Mouse (Mus musculus) limb, embryonic 11.5 days (tissue): ENCODE data around the gene Krt76. TPM values are rescaled to one million over a fixed set of nuclear protein-coding genes. Genes with fewer than 3 reads are reported as not detected.

Source experiments
- ATAC-seq: fragments of 200-750 bp; cut with Nextera tagmentation; 2 replicates; pipeline ENCODE4 v1.8.0; 2017; ENCODE audit warnings: low read depth; ENCODE audit not compliant: insufficient number of reproducible peaks, low FRiP score, low TSS enrichment
- DNase-seq: peaks from one replicate; pipeline ENCODE4 v3.0.0-alpha.2; 2015; ENCODE audit warnings: low spot score
- H3K27ac ChIP-seq: fragments of 300-500 bp; sonication (generic); replicated peaks from 2 replicates; pipeline ENCODE4 v1.5.1; 2014; ENCODE audit warnings: low read depth, mild to moderate bottlenecking, low read length
- H3K27me3 ChIP-seq: fragments of 300-500 bp; sonication (generic); 2 replicates; pipeline ENCODE4 v1.6.1; 2014; ENCODE audit warnings: mild to moderate bottlenecking, low read length, mixed read lengths; ENCODE audit not compliant: control insufficient read depth, insufficient read depth
- H3K36me3 ChIP-seq: fragments of 300-500 bp; sonication (generic); 2 replicates; pipeline ENCODE4 v1.6.1; 2014; ENCODE audit warnings: mild to moderate bottlenecking, low read length, moderate library complexity, mixed read lengths; ENCODE audit not compliant: control insufficient read depth, insufficient read depth
- H3K4me1 ChIP-seq: fragments of 300-500 bp; sonication (generic); 2 replicates; pipeline ENCODE4 v1.6.1; 2014; ENCODE audit warnings: low read length, mixed read lengths; ENCODE audit not compliant: control insufficient read depth, insufficient read depth
- H3K4me2 ChIP-seq: fragments of 300-500 bp; sonication (generic); 2 replicates; pipeline ENCODE4 v1.6.1; 2014; ENCODE audit warnings: low read depth, mild to moderate bottlenecking, moderate library complexity; ENCODE audit not compliant: severe bottlenecking
- H3K4me3 ChIP-seq: fragments of 300-500 bp; sonication (generic); 2 replicates; pipeline ENCODE4 v1.5.1; 2014; ENCODE audit warnings: low read depth, low read length
- H3K9ac ChIP-seq: fragments of 300-500 bp; sonication (generic); 2 replicates; pipeline ENCODE4 v1.6.1; 2014; ENCODE audit warnings: mild to moderate bottlenecking, low read length
- H3K9me3 ChIP-seq: fragments of 300-500 bp; sonication (generic); 2 replicates; pipeline ENCODE4 v1.6.1; 2016; ENCODE audit warnings: low read length; ENCODE audit not compliant: control insufficient read depth
- WGBS: fragments of 180-500 bp; shearing (Covaris S2); extraction: QIAGEN DNeasy Blood & Tissue Kit; methylation state at CpG from one replicate; pipeline ENCODE4 v1.1.7; 2014; 5-methylcytosine and 5-hydroxymethylcytosine counted together
- polyA plus RNA-seq: library from polyadenylated mRNA; unstranded; fragments of >200 nt; fragmentation: Nextera tagmentation; extraction: Ambion mirVana; gene quantifications from 2 replicates; pipeline ENCODE4 v1.2.1, GENCODE M21; 2014

Gene Krt76
- polyA plus RNA-seq, 1 experiment from 2014 or later, result not detected

GRCm38 (mm10) chr15:101925041-101925440 is 32.3 kb upstream of the Krt76 start:
- 73% methylated on average over 1 of the region's 1 CpGs for WGBS

GRCm38 (mm10) chr15:101924635-101925034 is 31.9 kb upstream of the Krt76 start, which contains the start of gene Krt4:
Gene Krt4 (minus strand): TSS chr15:101924735.
- H3K4me1 ChIP-seq, result peaks cover 2% of the 10 kb centered on the region; the same call in 1 of the 2 replicates
- WGBS, result 79% methylated on average over 11 of the region's 11 CpGs
- no peak within 1 kb of the TSS for H3K27ac ChIP-seq
- H3K9ac ChIP-seq, result no peak within 1 kb of the TSS
- H3K9me3 ChIP-seq, result no peaks in the 10 kb centered on the region
- H3K27me3 ChIP-seq, result 0 out of 2 replicates have a peak, but pooled peaks cover 2% of the 10 kb centered on the region
- no peak within 1 kb of the TSS for H3K4me2 ChIP-seq
- ATAC-seq, result no peak
- H3K4me3 ChIP-seq, result no peak within 1 kb of the TSS
- DNase-seq, result no peak
- no peaks in the 10 kb centered on the region for H3K36me3 ChIP-seq

More at GRCm38 (mm10) chr15:101925041-101925440, 32.3 kb upstream of the Krt76 start:
- no peak overlapping the region for H3K27ac ChIP-seq
- ATAC-seq (no peak), DNase-seq (no peak)
- no peaks in the 10 kb centered on the region for H3K36me3 ChIP-seq
- no peak overlapping the region for H3K9ac ChIP-seq
- 0 out of 2 replicates have a peak, but pooled peaks cover 2% of the 10 kb centered on the region for H3K27me3 ChIP-seq
- H3K4me3 ChIP-seq, result no peak overlapping the region
- H3K4me1 ChIP-seq, result peaks cover 4% of the 10 kb centered on the region; the same call in 1 of the 2 replicates
- no peaks in the 10 kb centered on the region for H3K9me3 ChIP-seq
- no peak overlapping the region for H3K4me2 ChIP-seq

DNA sequence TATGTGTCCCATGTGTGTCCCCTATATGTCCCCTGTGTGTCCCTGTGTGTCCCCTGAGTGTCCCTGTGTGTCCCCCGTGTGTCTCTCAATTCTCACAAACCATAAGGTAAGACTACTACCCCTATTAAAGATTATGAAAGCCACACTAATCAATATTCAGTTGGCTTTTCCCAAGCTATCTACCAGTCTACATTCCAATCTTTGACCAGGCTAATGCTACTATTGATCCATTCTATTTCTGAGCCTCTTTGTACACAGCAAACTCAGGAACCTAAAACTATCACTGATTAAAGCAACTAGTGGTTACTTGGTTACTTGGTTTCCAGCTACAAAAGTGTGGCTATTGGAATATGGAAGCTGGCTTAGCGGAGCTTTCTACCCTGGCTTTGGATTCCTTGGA is 29.6 kb upstream of the Krt76 start:
- H3K27me3 ChIP-seq, result no peaks in the 10 kb centered on the region
- H3K4me3 ChIP-seq, result no peak overlapping the region
- no peaks in the 10 kb centered on the region for H3K36me3 ChIP-seq
- no peak overlapping the region for H3K27ac ChIP-seq
- no peak for ATAC-seq
- no peak overlapping the region for H3K9ac ChIP-seq
- H3K4me2 ChIP-seq, result no peak overlapping the region
- 88% methylated on average over 2 of the region's 2 CpGs for WGBS
- no peak for DNase-seq
- no peaks in the 10 kb centered on the region for H3K4me1 ChIP-seq
- no peaks in the 10 kb centered on the region for H3K9me3 ChIP-seq

- Histone ChIP-seq H3K4me2 (no peak overlapping the region), H3K4me1 (no peaks in the 10 kb centered on the region), H3K4me3 (no peak overlapping the region), H3K36me3 (no peaks in the 10 kb centered on the region), H3K9ac (no peak overlapping the region), H3K9me3 (no peaks in the 10 kb centered on the region), H3K27ac (no peak overlapping the region), H3K27me3 (no peaks in the 10 kb centered on the region)
- 71% methylated on average over 2 of the region's 2 CpGs for WGBS
- no peak for DNase-seq
- ATAC-seq, result no peak
These were observed 23.4 kb upstream of the Krt76 start for GRCm38 (mm10) chr15:101916072-101916471.

DNA sequence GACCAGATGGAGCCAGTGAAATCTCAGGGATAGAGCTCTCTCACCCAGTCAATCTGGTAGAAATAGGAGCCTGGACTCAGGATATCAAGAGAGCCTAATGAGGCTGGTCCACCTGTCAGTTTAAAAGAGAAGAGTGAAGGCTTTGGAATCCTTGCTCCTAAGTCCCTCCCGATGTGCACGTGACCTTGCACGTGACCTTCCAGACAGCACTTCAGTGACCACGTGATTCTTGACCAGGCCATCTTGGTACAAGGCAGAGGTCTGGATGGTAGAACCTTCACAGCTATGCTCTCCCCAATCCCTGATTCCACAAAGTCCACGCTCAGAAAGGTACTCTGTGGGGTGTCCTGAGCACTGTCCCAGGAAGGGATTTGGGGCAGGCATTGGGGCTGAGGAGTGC is 12.1 kb upstream of the Krt76 start:
- Histone ChIP-seq H3K4me2 (no peak overlapping the region), H3K9ac (no peak overlapping the region), H3K4me1 (no peaks in the 10 kb centered on the region), H3K27me3 (no peaks in the 10 kb centered on the region), H3K9me3 (no peaks in the 10 kb centered on the region), H3K4me3 (no peak overlapping the region), H3K27ac (no peak overlapping the region), H3K36me3 (no peaks in the 10 kb centered on the region)
- ATAC-seq (no peak), DNase-seq (no peak)
- 85% methylated on average over 5 of the region's 5 CpGs for WGBS

GRCm38 (mm10) chr15:101902171-101903149 is 9.7 kb upstream of the Krt76 start:
- Histone ChIP-seq H3K36me3 (no peaks in the 10 kb centered on the region), H3K9me3 (no peaks in the 10 kb centered on the region), H3K4me2 (no peak overlapping the region), H3K4me1 (no peaks in the 10 kb centered on the region), H3K27ac (no peak overlapping the region), H3K9ac (no peak overlapping the region), H3K27me3 (no peaks in the 10 kb centered on the region), H3K4me3 (no peak overlapping the region)
- no peak for DNase-seq
- 68% methylated on average over 12 of the region's 12 CpGs for WGBS
- no peak for ATAC-seq

DNA sequence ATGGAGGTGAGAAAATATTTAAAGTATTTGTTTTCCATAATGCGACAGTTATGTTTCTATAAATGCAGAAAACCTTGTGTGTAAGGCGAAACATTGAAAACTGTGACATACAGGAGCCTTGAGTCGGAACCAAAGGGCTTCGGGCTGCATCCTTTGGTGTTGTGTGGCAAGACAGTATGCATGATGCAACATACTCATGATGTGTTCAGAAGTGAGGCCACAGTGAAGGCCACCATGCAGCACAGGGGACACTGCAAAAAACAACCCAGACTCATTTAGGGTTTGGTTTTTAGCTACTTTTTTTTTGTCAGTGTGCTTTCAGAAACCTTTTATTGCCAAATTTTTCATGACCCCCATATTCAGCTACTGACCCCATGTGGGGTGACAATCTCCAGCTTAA is 2.5 kb upstream of the Krt76 start:
- Histone ChIP-seq H3K4me3 (no peak overlapping the region), H3K27ac (no peak overlapping the region), H3K27me3 (no peaks in the 10 kb centered on the region), H3K9me3 (no peaks in the 10 kb centered on the region), H3K36me3 (no peaks in the 10 kb centered on the region), H3K4me2 (no peak overlapping the region), H3K4me1 (no peaks in the 10 kb centered on the region), H3K9ac (no peak overlapping the region)
- DNase-seq (no peak), ATAC-seq (no peak)
- WGBS, result 90% methylated on average over 4 of the region's 4 CpGs

- no peak overlapping the region for H3K4me2 ChIP-seq
- H3K36me3 ChIP-seq, result no peaks in the 10 kb centered on the region
- H3K9ac ChIP-seq, result no peak overlapping the region
- ATAC-seq, result no peak
- H3K4me1 ChIP-seq, result no peaks in the 10 kb centered on the region
- H3K9me3 ChIP-seq, result no peaks in the 10 kb centered on the region
- no peaks in the 10 kb centered on the region for H3K27me3 ChIP-seq
- H3K27ac ChIP-seq, result no peak overlapping the region
- peak; percentile 66 for DNase-seq
- WGBS, result 17% methylated on average over 11 of the region's 11 CpGs
- H3K4me3 ChIP-seq, result no peak overlapping the region
These were observed 12.9 kb downstream of the Krt76 start for GRCm38 (mm10) chr15:101879776-101880175.
